Mouse (Mus musculus): Measurements from ENCODE around the gene Bid. TPM values are rescaled to one million over a fixed set of nuclear protein-coding genes. Genes with fewer than 3 reads are reported as not detected.

Gene Bid
- total and polyA plus RNA-seq, 3 experiments, result 28.2 to 50.2 TPM; not detected in 1

DNA sequence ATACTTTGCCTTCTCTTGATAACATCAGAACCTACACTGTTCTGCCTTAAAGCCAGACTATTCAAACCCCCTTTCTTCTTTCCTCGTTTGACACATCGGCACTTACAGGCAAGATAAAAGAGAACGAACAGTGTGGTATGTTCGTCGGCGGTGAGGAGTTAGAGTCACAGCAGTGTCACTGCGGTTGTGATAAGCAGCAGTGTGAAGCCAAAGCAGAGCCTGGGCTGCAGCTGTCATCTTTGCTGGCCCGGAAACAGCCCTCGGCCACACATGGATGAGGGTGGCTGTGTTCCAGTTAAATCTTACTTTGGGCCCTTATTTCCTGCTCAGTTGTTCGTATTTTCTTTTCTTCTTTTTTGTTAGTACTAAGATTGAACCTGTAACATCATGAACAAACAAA lies 62.2 kb downstream of the Bid start:
- Histone ChIP-seq H3K4me1 (ENCODE audit: control insufficient read depth in 1 of 2, insufficient read depth in 2 of 2, low read length in 2 of 2) (peaks cover 11 to 13% of the 10 kb centered on the region in 2 experiments), H3K27ac (ENCODE audit: control insufficient read depth, low read depth, low read length) (peak overlapping the region; percentile 51)
- TF ChIP-seq NELFE (IDR thresholded peaks at IDR 0.05; ENCODE audit: low read depth, low read length) (no peak), ETS1 (IDR thresholded peaks at IDR 0.05; ENCODE audit: low read depth, low read length) (peak; percentile 98), CTCF (IDR thresholded peaks at IDR 0.05 in 2 of 3, conservative IDR thresholded peaks at IDR 0.05 in 1 of 3; ENCODE audit: control insufficient read depth in 1 of 3, insufficient read depth in 1 of 3, low read depth in 2 of 3, low read length in 3 of 3, poor library complexity in 1 of 3, severe bottlenecking in 1 of 3) (no peak), MAFK (IDR thresholded peaks at IDR 0.05; ENCODE audit: borderline replicate concordance, low read depth, low read length) (peak; percentile 65; the same call in 1 of the 2 replicates), UBTF (IDR thresholded peaks at IDR 0.05; ENCODE audit: borderline replicate concordance, insufficient read depth, low read depth, low read length) (no peak), RAD21 (IDR thresholded peaks at IDR 0.05; ENCODE audit: low read depth, low read length) (no peak), ZNF384 (IDR thresholded peaks at IDR 0.05; ENCODE audit: low read depth, low read length) (no peak), EP300 (IDR thresholded peaks at IDR 0.05; ENCODE audit: low read depth in 1 of 2, low read length in 2 of 2) (peak; percentile 70 to 87), TBP (IDR thresholded peaks at IDR 0.05; ENCODE audit: low read depth, low read length) (no peak), JUND (IDR thresholded peaks at IDR 0.05; ENCODE audit: low read depth, low read length) (no peak), BHLHE40 (IDR thresholded peaks at IDR 0.05; ENCODE audit: borderline replicate concordance, low read depth, low read length) (0 out of 2 replicates have a peak, but pooled peaks have one; percentile 25), POLR2AphosphoS2 (IDR thresholded peaks at IDR 0.05; ENCODE audit: low read length) (no peak), ZKSCAN1 (IDR thresholded peaks at IDR 0.05; ENCODE audit: low read depth, low read length) (no peak), E2F4 (IDR thresholded peaks at IDR 0.05; ENCODE audit: borderline replicate concordance, low read depth, low read length) (no peak), POLR2AphosphoS5 (IDR thresholded peaks at IDR 0.05; ENCODE audit: borderline replicate concordance, low read depth, low read length) (no peak), MAX (IDR thresholded peaks at IDR 0.05; ENCODE audit: low read length) (peak; percentile 74), GATA1 (IDR thresholded peaks at IDR 0.05; ENCODE audit: low read depth, low read length) (peak; percentile 89), USF2 (IDR thresholded peaks at IDR 0.05; ENCODE audit: borderline replicate concordance in 1 of 2, insufficient read depth in 1 of 2, low read depth in 1 of 2, low read length in 2 of 2) (no peak), KAT2A (conservative IDR thresholded peaks at IDR 0.05; ENCODE audit: low read depth, low read length) (no peak), TAL1 (IDR thresholded peaks at IDR 0.05; ENCODE audit: low read length) (peak; percentile 85), USF1 (IDR thresholded peaks at IDR 0.05; ENCODE audit: low read depth, low read length) (no peak), MEF2A (IDR thresholded peaks at IDR 0.05; ENCODE audit: extremely low read depth, insufficient replicate concordance, low read depth, low read length, poor library complexity, severe bottlenecking) (no peak), SIN3A (IDR thresholded peaks at IDR 0.05; ENCODE audit: low read length) (peak; percentile 93), CHD1 (IDR thresholded peaks at IDR 0.05; ENCODE audit: low read depth, low read length) (no peak), MYB (IDR thresholded peaks at IDR 0.05; ENCODE audit: low read depth, low read length) (no peak), HCFC1 (IDR thresholded peaks at IDR 0.05; ENCODE audit: low read depth, low read length) (no peak), RCOR1 (IDR thresholded peaks at IDR 0.05; ENCODE audit: low read depth, low read length) (peak; percentile 90), MYC (IDR thresholded peaks at IDR 0.05; ENCODE audit: low read depth, low read length) (peak; percentile 71; the same call in 1 of the 2 replicates), SMC3 (IDR thresholded peaks at IDR 0.05; ENCODE audit: low read depth, low read length) (no peak), ZC3H11A (IDR thresholded peaks at IDR 0.05; ENCODE audit: low read depth, low read length) (no peak), POLR2A (IDR thresholded peaks at IDR 0.05; ENCODE audit: control insufficient read depth in 1 of 2, insufficient read depth in 1 of 2, low read depth in 1 of 2, low read length in 2 of 2, poor library complexity in 1 of 2) (no peak; a peak in 1 of 4 replicates), MXI1 (IDR thresholded peaks at IDR 0.05; ENCODE audit: low read depth, low read length) (peak; percentile 97), MAZ (IDR thresholded peaks at IDR 0.05; ENCODE audit: low read depth, low read length) (no peak), NRF1 (IDR thresholded peaks at IDR 0.05; ENCODE audit: insufficient read depth, low read depth, low read length, poor library complexity, severe bottlenecking) (no peak), ELF1 (IDR thresholded peaks at IDR 0.05; ENCODE audit: low read depth, low read length) (0 out of 2 replicates have a peak, but pooled peaks have one; percentile 9), TCF12 (IDR thresholded peaks at IDR 0.05; ENCODE audit: low read depth, low read length) (peak; percentile 89), ZMIZ1 (IDR thresholded peaks at IDR 0.05; ENCODE audit: low read depth, low read length) (no peak), CHD2 (IDR thresholded peaks at IDR 0.05; ENCODE audit: low read length) (no peak)

More for the DNA sequence above, 62.2 kb downstream of the Bid start:
- DNase-seq (ENCODE audit: low read depth, low spot score), result peak; percentile 93
- Histone ChIP-seq H3K4me3 (ENCODE audit: control insufficient read depth in 1 of 2, insufficient read depth in 1 of 2, low read depth in 2 of 2, low read length in 2 of 2) (no peak overlapping the region), H3K9ac (ENCODE audit: control insufficient read depth, low read depth, low read length, poor library complexity, severe bottlenecking) (no peak overlapping the region), H3K27me3 (ENCODE audit: control insufficient read depth in 1 of 2, insufficient read depth in 2 of 2, low read length in 2 of 2) (no peaks in the 10 kb centered on the region), H3K79me2 (ENCODE audit: control insufficient read depth, insufficient read depth, low read length, poor library complexity) (peaks cover 24% of the 10 kb centered on the region), H3K36me3 (ENCODE audit: control insufficient read depth in 1 of 2, insufficient read depth in 2 of 2, low read length in 2 of 2) (peaks cover 24 to 35% of the 10 kb centered on the region in 2 experiments), H3K9me3 (replicated peaks; ENCODE audit: insufficient read depth, low read length) (no peaks in the 10 kb centered on the region)

Measured in MEL (cell line).